Mouse (Mus musculus) cerebral cortex, adult 2 months (tissue): ENCODE data around the gene Slc16a6.

Experiments used
- WGBS: fragments of 180-500 bp; shearing (Covaris S2); methylation state at CpG from one replicate; pipeline ENCODE4 v1.1.7; 2018; 5-methylcytosine and 5-hydroxymethylcytosine counted together

The Slc16a6 gene

DNA sequence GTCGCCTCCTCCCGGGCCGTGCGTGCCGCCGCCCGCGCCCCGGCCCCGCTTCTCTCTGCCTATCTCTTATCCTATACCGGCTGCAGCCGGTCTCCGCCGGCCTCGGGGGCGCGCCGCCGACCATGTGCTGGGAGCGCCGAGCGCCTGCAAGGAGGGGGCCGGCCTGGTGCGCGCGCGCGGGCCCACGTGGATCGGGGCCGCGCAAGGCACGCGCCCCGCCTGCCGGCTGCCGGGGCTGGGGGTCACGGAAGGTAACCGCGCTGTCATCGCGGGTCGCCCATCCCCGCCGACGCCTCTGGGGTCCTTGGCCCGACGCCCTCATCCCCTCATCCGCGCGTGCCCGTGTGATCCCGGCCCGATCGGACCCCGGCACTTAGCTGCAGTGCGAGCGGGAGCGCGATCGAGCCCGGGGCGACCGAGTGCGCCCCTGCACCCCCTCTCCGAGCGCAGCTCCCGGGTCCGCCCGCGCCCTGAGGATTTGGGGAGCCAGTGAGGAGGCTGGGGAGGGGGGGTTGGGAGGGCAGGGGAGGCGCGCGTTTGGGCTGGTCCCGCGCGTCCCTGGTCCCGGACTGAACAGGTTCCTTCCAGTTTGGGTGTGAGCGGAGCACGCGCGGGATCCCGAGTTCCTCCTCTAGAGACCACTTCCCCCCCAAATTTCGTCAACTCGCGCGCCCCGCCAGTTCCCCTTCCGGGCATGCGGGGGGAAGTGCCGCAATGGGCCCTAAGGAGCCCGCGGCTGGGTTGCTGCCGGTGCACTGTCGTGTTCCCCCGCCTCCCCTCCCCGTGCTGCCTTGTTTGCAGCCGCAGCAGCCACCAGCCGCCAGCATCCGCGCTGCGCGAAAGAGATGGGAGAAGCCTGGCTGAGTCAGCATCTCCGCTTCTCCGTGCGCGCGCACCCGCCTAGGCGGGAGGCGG is at the start of gene Slc16a6, which contains the start of gene Arsg:
TSS of gene Slc16a6 (minus strand) at position 428 of the 915 bp plus-strand sequence.
TSS of gene Arsg (plus strand) at position 204 of the 915 bp plus-strand sequence.
- 1% methylated on average over 108 of the region's 111 CpGs for WGBS

DNA sequence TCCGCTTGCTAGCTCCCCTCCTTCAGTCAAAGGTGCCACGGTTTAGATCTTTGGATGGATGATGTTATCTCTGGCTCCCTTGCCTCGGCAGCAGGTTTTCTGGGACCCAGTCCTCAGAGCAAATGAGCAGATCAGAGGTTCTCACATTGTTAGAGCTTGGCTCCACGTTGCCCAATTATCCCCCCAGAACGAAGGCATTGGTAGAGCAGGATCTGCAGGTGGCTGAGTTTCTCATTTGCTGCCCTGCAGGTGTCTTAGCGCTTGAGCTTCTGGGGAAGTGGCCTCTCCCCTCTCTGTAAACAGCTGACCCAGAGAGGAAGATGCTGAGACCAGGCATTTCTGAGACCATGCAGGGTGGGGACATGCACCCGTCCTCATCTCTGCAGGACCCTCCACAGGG is 47.6 kb upstream of the Slc16a6 start:
- 70% methylated on average over 7 of the region's 7 CpGs for WGBS

DNA sequence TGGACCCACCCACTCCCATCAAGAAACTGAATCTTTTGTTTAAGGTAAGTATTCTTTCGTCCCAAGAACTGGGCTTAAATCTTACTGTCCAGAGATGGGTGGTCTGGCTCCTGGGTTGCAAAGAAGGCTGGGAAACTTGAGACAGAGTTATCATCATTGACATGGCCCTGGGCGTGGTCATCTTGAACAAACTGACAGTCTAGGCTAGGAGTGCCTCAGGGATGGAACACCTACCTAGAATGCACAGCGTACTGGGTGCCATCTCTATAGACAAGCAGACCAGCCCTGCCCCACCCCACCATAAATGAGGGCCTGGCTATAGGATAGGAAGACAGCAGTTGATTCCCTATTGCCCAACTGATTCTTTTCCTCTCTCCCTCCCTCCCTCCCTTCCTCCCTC is 44.4 kb upstream of the Slc16a6 start:
- 95% methylated on average over 3 of the region's 3 CpGs for WGBS

DNA sequence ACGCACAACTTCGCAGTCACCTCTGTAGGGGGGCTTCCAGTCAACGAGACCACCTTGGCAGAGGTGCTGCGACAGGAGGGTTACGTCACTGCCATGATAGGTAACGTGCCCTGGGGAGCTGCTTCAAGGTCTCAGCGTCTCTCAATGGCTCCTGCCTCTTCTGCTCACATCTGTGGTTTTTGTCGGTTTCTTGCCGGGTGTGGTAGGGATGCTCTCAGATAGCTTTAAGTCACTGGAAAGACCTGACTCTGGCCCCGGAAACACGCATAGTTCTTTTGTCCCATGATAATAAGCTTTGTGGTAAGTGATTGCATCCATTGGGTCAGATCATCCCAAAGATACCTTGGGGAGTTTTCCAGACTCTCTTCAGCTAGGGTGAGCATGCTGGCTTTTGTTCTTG is 43.9 kb upstream of the Slc16a6 start:
- 97% methylated on average over 11 of the region's 11 CpGs for WGBS

DNA sequence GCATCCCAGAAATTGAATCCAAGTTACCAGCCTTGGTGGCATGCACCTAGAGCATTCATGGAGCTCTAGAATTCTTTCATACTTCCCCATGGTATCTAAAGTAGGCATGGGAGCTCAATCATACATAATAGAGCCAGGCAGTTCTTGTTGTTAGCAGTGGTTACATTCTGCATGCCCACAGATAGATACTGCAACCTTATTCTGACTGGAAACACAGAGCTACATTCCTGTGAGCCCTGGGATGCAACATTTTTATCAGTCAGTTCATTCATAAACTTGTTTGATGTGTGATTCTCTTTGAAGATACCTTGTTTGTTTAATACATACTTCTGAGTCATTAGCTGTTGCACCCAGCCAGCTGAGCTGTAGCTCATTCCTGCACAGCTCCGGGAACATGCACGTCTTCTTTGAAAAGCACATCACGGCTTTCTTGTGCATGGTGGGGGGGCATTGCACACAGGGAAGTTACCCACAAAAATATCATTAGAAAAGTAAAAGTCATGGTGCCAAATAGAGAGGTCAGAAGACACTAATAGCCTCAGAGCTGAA is 40.7 kb upstream of the Slc16a6 start:
- WGBS: 73% methylated on average over 3 of the region's 3 CpGs

DNA sequence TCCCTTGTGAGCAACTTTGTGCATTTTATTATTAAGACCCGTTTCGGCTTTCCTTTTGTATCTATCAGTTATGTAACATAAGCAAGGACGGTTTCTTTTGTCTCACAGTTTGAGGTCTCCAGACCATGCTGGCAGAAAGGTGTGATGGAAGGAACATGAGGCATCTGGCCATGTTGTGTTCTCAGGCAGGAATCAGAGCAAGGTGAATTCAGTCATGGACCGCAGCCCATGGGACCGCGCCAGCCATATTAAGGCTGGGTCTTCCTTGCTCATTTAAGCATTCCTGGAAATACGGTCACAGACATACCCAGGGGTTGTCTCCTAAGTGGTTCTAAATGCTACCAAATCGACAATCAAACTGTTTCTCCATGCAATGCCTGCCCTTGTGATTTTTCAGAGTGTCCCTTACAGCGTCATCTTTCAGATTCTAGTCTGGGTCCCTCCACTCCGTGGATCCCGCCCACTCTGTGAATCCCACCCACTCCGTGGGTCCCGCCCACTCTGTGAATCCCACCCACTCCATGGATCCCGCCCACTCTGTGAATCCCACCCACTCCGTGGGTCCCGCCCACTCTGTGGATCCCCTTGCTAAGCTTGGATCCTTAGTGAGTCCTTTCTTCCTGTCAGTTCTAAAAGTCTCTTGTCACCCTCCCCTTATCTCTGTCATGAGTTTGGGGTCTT is 39.7 kb upstream of the Slc16a6 start:
- 86% methylated on average over 16 of the region's 16 CpGs for WGBS

DNA sequence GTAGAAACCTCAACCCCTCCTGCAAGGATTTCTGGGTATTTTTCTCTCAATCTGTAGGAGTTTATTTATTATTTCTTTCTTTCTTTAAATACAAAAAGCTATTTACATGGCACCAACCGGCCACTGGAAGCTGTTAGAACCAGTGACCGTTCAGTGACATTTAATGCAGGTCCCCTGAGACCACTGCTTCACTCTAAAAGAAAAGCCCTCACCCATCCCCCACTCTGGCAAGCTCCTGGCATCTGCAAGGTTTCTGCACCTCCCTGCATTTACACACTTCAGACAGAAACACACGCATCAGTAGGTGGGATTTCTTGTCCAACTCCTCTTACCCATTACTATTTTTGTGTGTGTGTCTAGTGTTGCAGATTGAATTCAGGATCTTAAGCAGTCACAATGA is 33.7 kb upstream of the Slc16a6 start:
- WGBS: 64% methylated on average over 3 of the region's 3 CpGs

DNA sequence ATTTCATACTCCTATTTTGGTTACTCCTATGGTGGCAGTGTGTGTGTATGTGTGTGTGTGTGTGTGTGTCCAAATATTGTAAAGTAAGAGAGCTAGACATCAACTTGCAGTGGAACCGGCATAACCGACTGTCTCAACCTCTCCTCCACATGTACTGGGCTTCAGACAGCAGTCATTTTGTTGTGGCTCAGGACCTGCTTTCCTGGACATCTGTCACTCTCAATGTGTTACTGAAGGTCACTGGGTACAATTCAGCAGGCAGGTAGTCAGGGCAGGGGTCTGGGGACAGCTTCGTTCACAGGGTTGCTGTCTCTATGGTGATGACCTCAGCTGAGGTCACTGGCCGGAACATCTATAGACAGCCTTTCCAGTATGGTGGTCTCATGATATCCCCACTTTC is 32.4 kb upstream of the Slc16a6 start:
- WGBS: 97% methylated on average over 4 of the region's 4 CpGs

DNA sequence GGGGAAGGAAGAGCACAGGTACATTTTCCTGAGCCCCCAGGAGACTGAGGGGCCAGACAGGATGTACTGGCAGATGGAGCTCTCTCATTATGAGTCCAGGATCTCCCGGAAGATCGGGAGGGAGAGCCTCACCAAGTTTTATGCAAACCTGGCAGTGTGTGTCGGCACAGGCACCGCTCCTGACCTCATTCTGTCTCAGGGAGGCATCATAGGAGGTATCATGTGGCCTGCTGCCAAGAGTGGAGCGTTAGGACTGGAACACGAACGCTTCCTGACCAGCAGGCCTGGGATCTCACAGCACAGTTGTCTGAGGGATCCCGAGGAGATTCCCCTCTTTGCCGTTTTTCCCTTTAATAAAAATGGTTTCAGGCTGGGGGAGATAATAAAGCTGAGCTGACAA is 31.6 kb upstream of the Slc16a6 start:
- 38% methylated on average over 9 of the region's 9 CpGs for whole genome bisulfite sequencing

DNA sequence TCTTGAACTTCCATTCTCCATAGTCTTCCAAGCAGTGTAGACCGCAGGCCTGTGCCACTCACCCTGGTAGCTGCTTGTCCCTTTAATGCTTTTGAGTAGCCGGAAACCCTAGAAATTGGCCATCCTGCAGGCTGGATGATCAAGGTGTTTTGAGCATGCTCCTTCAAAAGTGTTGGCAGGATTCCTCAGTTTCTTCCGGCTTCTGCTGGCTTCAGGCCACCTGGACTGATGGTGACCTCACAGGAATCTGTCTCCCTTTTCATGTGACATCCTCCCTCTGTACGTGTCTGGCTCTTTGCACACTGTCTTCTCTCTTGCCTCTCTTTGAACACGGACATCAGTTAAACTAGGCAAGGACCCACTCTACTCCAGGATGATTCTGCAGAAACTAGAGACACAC is 26.8 kb upstream of the Slc16a6 start:
- 64% methylated on average over 5 of the region's 5 CpGs for WGBS

DNA sequence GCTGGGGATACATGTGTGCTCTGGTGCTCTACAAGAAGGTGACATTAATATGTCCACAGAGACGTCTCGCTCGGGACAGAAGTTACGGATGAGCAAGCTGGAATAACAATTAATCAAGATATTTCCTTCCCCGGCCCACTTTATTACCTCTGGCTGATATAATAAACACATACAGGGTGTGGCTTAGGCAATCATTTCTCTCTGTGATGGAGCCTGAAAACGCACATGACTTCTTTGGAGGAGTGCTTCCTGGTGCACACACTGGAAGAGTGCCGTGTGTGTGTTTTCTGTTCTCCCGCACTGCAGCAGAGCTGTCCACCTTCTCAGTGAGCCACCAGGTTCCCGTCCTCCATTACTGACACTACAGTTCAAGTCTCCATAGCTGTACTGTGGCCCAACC is 24.6 kb upstream of the Slc16a6 start:
- 68% methylated on average over 9 of the region's 9 CpGs for WGBS

DNA sequence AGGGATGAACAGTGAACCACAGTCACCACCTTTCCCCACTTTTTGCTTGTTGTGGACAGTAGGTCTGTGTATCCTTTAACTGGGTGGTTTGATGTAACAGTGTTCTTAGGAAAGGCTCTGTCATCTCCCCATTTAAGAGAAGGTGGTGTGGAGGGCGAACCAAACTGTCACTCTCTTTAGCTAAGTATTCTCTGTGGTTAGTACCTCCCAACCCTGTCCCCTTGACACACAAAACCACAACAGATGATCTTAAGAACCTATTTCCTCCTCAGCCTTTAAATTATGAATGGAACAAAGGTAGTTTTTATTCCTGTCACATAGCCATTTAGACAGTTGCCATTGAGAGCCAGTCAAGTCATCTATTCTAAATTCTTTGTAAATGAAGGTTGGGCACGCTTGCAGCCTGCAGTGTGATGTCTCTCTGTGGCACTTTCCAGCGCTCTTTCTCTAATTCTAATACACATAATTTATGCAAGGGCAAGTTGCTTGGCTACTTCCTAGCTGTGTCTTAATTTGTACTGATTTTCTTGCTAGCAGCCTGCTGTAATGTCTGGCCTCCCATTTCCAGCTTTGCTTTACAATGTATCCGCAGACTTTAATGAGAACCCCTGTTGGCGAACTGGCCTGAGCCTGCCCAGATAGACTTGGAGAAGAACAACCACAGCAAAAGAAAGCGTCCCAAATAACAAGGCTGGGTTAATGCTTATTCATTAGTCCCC is 23.8 kb upstream of the Slc16a6 start:
- 67% methylated on average over 6 of the region's 6 CpGs for WGBS

DNA sequence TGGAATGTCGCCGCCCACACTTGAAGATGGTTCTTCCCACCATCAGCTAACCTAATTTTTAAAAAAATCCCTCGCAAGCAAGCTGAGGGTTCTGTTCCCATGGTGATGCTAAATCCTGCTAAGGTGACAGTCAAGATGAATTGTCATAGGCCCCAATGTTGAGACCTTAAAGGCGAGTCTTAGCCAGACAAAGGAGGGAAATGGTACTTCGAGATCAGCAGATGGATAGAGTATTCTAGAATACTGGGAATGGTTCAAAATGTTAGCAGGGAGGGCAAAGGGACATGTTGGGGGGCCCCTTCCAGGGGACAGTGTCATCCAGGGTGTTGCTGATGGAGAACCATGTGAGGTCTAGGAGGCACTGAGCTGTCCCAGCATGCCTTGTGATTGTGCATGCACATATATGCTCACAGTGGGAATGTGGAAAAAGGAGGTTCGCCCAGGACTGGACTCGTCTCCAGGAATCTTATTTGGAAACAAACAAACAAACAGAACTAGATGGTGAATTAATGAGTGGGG is 23.1 kb upstream of the Slc16a6 start:
- WGBS: 70% methylated on average over 7 of the region's 7 CpGs

DNA sequence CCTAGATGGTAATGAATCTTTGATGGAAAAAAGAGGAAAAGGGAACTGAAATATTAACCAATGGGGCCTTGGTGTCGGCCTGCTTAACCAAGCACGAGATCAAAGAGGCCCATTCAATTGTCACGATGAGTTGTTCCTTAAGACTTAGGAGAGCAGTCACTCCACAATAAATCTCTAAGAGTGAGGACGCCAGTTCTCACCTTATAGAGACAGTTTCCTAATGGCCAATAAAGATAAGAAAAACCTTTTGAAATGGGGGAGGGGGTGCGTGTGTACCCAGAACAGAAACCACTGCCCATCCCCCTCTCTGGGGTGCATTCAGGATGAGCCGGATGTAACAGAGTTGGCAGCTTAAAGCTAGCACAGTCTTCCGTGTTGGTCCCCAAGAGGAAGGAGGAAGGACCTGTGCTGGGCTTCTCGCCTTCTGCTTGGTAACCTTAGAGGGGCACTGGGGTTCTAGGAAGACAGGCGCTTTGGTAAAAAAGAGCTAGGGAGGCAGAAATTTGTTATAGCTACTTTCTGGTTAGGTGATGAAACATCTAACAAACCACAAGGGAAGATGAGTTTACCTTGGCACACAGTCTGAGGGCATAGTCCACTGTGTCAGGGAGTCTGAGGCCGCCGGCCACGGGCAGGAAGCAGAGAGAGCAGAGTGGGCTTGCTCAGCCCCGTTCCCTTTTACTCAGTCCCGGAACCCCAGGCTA is 22.5 kb upstream of the Slc16a6 start:
- WGBS: 66% methylated on average over 14 of the region's 14 CpGs

DNA sequence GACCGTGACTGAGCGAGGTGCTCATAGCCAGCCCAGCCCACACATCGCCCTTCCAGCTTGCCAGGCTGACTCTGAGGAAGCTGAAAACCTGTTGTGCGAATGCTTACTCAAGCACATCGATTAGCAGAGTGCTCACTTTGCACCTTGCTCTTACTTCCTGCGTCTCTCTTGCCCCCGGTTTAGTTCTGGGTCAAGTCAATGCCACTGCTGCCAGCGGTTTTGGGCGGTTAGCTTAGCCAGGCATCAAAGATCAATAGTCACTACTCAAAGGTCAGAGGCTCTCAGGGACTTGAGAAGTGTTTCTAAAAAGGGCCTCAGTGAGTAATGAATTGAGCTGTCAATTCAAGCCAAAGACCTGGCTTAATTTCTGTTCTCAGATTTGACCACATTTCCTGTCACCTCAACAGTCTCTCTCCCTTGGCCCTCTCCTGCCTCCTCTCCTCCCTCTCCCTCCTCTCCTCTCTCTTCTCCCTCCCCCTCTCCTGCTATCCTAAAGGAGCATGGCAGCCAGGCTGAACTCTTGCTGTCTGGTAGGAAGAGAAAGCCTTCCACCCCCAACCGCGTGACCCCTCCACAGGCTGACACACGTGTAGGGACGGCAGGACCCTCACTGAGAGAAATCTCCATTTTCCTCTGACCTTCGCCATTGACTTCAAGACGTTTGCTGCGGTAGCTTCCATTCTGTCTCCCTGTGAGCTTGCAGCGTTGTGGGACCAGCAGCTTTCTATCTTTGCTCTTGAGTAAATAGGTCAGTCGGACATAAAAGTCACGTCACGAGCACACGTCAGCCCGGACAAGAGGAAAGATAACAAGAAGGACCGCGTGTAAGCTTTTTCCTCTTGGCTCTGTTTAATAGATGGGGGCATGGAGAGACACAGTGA is 21.7 kb upstream of the Slc16a6 start:
- WGBS: 81% methylated on average over 24 of the region's 24 CpGs

DNA sequence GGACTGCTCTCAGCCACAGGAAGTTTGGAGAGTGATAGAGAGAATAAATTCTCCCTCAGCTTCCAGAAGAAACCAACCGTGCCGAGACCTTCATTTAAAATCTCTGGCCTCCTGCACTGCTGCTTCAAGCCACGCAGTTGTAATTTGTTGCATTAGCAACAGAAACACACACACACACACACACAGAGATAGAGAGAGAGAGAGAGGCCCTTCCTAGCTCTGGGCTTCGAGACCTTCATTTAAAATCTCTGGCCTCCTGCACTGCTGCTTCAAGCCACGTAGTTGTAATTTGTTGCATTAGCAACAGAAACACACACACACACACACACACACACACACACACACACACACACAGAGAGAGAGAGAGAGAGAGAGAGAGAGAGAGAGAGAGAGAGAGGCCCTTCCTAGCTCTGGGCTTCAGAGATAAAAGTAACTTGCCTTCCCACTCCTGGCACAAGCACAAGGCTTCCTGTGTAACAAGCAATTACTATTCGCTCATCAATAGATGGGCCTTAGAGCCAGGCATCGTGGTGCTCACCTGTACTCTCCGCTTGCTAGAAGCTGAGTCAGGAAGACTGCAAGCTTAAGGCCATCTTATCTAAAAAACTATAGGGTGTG is 19.6 kb upstream of the Slc16a6 start:
- 76% methylated on average over 8 of the region's 8 CpGs for WGBS

DNA sequence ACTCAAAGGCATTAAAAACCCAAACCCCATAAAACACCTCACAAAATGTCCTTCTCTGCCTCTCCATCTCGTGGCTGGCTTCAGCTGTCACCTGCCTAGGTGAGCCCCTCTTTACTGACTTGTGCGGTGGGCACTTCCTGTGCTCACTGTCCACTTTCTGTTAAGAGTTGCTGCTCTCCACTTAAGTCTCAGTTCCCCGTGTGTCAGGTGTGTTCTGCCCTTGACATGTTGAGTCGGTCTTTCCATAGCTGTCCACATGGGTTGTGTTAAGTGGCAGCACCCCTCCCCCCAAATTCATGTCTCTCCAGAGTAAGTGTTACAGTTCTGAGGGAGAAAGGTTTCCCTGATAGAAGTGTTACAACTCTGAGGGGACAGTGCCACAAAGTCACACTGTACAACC is 18.4 kb upstream of the Slc16a6 start:
- WGBS: 89% methylated on average over 4 of the region's 4 CpGs

DNA sequence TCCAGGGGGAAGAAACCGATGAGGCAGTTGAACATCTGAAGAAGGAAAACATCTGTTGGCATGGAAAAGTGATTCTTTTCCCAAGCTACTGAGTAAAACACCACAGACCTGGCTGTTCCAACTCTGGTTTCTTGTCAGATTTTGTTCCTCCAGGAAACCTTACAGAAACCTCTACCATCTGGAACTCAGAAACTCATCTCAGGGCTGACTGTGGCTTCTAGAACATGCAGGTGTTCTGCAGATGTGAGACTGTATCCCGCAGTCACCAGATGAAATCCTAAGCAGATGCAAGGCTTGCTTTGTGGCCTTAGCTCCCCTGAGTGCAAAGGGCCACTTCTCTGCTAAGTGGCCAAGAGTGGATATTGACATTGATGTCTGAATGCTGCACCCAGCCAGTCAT is 16.4 kb upstream of the Slc16a6 start:
- 89% methylated on average over 2 of the region's 2 CpGs for WGBS

DNA sequence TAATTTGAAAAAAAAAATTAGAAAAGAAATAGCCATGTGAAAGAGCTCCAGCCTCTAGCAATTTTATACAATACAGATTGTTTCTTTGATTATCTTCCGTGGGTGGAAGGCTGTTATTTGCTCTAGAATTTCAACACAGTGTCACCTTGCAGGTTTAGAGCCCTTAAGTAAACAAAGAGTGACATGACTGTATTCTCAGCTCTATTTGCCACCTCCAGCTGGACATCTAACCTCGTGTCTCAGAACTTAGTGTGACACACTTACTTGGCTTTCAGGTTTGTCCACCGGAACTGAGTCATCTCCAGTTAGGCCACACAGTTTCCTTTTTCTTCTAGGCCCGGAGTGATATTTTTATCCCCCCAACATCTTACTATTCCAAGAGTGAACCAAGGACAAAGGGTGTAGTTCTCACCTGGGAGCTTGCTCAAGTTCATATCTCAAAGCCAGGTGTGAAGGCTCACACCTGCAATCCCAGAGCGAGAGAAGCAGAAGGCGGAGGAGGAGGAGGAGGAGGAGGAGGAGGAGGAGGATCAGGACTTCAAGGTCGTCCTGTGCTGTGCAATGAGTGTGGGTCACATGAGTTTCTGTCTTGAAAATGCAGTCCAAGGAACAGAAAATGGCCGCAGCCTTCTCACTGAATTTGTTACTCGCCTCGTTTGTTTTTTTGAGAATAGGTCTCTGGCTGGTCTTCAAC is 14.7 kb upstream of the Slc16a6 start:
- 75% methylated on average over 10 of the region's 10 CpGs for WGBS
